Mouse (Mus musculus) adrenal gland, postnatal 14 days (tissue): Measurements from ENCODE around the gene Spag6l. TPM values are rescaled to one million over a fixed set of nuclear protein-coding genes. Genes with fewer than 3 reads are reported as not detected.

Source experiments
- total RNA-seq: library from RNA; stranded (reverse); gene quantifications from 2 replicates; pipeline ENCODE4 v1.2.3, GENCODE M21; 2021

Spag6l gene
- total RNA-seq, 1 experiment from 2014 or later = 0.44 TPM

Other genes with a start within 250 kb of the Spag6l start
- gene Fgd4, start 228.9 kb downstream of the Spag6l start, total RNA-seq = 17.8 and 21.4 TPM in 2 replicates
- gene Olfr19, start 153.1 kb downstream of the Spag6l start, total RNA-seq = not detected in 2 replicates
- 0.41 TPM in 1 of 2 replicates, not detected in the other for gene Igll1, start 34.5 kb upstream of the Spag6l start, total RNA-seq
- 57.0 and 72.3 TPM in 2 replicates for gene Top3b, start 41.3 kb upstream of the Spag6l start, total RNA-seq
- gene Vpreb1, start 41.4 kb upstream of the Spag6l start, total RNA-seq = 1.5 TPM in 1 of 2 replicates, not detected in the other
- 37.8 and 39.0 TPM in 2 replicates for gene Ppm1f, start 67.0 kb upstream of the Spag6l start, total RNA-seq
- 179 and 204 TPM in 2 replicates for gene Mapk1, start 153.9 kb upstream of the Spag6l start, total RNA-seq
- 5.2 and 5.3 TPM in 2 replicates for gene Ypel1, start 240.2 kb upstream of the Spag6l start, total RNA-seq